Mouse (Mus musculus) ovary, postnatal 36 days (tissue): ENCODE data around the gene Cfap100.

Source experiments
- DNase-seq: peaks from one replicate; pipeline ENCODE4 v3.0.0; 2022; ENCODE audit warnings: low spot score, mixed read lengths

The Cfap100 gene

GRCm38 (mm10) chr6:90428380-90428974 lies at the start of gene Cfap100:
Gene Cfap100, minus strand, starts transcription at chr6:90428797.
- peak; percentile 80 for DNase-seq

DNA sequence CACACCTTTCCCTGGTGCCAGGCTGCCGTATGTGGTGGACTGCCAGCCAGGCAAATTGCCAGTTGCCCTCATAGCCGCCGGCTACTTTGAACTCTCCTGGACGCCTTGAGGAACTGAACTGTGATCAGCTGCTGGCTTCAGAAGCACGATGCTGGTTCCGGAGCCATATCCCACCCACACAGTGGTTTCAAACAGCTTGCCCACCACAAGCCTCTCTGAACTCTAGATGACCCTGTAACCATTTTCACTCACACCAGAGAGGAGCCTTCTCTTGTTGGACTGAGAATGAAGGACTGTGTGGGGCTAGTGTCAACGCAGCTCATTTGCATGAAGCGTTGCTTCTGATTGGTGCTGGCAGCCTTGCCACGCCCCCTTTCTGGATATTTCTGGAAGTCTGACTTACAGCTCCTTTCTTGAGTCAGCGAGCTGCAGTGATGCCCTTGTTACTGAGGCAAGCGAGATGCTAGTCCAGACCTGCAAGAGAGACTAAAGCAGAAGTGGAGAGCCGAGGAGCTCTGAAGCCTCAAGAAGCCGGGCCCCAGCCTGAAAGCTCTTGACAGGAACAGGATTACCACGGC lies 48.4 kb upstream of the Cfap100 start:
- DNase-seq: no peak

DNA sequence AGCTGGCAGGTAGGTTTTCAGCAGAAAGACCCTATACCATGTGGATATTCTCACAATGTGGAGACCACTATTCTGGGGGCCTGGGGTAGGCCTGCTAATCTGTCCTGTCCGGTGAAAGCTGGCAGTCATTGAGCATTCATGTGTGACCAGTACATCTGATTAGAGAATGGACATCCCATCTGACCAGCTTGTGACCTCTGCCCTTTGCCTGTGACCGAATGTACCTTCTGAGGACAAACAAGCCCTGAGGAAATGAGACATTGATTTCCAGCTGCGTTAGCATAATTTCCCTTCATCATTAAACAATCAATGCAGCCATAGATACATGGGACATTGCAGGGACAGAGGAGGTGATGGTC lies 47.2 kb upstream of the Cfap100 start:
- DNase-seq: no peak

DNA sequence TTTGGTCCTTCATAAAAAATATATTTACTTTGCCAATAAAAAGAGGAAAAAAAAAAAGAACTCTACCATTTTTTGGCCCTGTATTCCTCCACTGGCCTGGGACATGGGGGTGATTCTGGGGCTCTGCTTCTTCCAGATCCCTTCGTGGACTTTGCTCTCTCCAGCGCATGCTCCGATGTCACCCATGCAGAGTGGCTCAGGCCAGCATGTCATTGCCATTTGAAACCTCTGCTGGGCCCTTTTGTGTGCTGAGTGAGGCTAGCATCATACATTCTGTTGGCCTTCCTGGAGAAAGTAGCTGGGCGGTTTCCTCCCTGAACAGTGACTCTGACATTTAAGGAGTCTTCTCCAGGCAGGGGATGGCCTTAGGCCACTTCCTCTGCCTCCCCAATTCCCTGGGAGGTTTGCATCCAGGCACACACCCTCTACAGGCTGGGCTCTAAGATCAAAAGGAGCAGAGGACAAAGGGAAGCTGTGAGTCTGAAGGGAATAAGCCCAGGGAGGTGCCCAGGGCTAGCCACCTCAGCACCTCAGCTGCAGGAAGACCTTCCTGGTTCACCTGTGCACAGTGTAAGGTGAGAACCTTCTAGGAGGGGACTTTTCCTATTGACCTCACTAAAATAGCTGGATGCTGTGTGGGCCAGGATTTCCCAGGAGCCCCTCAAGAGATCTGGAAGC lies 46.7 kb upstream of the Cfap100 start:
- DNase-seq: no peak

- DNase-seq: no peak
Measured at GRCm38 (mm10) chr6:90474361-90474750, 45.8 kb upstream of the Cfap100 start.

DNA sequence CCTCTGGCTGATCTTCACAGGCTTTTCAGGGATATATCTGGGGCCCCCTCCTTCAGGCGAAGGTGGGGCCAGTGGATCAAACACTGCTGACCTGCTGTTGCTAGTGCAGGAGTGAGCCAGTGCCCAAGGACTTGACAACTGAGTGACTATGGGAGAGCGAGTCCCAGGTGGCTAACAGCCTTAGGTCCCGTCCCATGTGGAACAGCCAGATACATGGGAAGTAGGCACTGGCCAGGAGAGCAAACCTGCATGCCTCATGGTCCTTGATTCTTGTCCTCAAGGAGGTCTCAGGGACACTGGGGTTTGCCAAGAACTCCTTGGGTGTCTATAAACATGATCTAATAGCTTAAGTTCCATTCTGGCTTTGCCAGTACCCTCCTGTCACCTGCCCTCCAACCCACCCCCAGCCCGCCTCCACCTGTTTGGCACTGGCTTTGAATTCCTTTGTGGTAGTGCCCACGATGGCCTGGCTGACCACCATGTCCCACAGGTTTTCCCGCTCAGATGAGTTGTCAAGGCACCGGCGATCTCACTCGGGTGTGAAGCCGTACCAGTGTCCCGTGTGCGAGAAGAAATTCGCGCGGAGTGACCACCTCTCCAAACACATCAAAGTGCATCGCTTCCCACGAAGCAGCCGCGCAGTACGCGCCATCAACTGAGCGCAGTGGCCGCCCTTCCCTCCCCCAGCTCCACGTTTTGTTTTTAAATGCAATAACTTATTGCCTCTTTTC lies 45.2 kb upstream of the Cfap100 start:
- DNase-seq: no peak

GRCm38 (mm10) chr6:90472697-90473096 lies 44.1 kb upstream of the Cfap100 start:
- no peak for DNase-seq

- no peak for DNase-seq
Measured at GRCm38 (mm10) chr6:90472079-90472478, 43.5 kb upstream of the Cfap100 start.

DNA sequence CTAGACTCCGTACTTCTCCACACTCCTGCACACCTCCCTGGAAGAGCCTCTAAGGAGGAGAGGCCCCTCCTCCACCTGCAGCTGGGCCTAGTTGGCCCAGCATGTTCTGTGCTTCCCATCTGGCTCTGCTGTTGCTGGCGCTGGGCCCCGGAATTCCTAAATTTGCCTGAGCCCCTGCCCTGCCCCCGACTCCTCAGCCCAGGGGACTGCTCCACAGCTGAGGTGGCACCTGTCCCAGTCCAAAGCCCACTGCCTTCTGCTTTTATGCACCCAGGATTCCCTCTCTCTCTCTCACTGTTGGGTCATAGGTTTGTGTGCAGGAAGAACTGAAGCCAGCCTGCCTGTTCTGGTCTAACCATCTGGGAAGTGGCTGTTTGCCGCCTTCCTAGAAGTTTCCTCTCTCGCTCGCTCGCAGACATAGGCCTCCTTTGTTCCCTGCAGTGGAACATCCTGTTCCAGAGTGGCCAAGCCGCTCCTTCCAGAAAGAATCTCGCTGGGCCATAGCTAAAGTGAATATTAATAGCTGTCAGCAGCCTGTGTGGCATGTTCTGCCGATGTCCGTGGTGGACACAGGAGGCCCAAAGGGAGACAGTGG lies 42.4 kb upstream of the Cfap100 start:
- DNase-seq: no peak

DNA sequence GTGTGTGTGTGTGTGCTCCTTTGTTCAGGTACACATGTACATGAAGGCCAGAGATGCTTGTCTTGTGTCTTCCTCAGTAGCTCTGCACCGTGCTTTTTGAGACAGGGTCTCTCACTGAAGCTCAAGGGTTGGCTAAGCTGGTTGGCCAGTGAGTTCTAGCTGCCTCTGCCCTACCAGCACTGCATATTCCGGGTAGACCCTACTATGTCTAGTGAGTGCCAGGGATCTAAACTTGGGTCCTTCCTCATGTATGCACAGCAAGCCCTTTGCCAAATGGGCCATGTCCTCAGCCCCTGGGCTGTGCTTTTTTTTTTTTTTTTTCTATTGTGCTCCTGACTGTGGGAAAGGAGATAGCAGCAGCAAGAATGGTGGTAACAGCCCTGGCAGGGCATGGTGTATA lies 41.7 kb upstream of the Cfap100 start:
- no peak for DNase-seq

- no peak for DNase-seq
Measured at GRCm38 (mm10) chr6:90469041-90469440, 40.4 kb upstream of the Cfap100 start.

DNA sequence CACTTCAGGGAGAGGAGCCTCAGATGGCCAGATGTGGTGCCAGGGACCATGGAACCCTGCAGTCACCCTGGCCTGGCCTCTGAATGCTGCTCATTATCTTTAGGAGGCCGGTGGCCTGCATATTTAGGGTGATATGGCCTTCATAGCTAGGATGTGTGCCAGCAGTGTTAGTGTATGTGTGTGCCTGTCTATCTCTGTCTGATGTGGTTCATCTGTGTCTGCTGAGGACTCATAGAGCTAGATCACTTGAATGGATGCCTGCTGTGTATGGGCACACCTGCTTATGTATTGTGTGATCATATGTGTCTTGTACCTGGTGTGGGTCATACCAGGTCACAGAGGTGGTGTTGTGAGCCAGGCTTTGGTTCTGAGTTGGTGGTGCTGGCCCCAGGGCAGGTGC lies 39.6 kb upstream of the Cfap100 start:
- DNase-seq: no peak

DNA sequence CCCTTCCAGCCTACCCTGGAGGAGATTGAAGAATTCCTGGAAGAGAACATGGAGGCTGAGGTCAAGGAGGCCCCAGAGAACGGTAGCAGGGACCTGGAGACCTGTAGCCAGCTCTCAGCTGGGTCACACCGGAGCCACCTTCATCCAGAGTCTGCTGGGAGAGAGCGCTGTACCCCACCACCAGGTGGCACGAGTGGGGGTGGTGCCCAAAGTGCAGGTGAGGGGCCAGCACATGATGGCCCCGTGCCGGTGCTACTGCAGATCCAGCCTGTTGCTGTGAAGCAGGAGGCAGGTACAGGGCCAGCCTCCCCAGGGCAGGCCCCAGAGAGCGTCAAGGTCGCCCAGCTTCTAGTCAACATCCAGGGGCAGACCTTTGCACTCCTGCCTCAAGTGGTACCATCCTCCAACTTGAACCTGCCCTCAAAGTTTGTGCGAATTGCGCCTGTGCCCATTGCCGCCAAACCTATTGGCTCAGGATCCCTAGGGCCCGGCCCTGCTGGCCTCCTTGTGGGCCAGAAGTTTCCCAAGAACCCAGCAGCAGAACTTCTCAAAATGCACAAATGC lies 38.3 kb upstream of the Cfap100 start:
- DNase-seq: no peak

DNA sequence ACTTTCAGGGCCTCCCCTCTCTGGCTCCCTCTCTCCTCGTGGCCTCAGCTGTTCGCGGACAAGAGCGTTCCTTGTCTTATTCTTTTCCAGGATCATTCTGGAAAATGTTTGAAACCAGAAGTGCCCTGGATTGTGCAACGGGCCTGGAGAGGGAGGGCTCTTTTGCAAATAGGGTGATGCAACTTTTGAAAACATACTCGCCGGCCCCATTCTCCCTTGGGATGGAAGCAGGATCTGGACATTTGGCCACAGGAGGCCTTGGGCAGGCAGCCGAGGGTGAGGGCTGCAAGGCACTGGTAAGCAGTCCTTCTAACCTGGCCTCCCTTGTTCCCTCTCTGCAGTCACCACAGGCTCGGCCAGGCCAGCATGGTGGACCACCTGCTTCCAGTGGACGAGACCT lies 37.5 kb upstream of the Cfap100 start:
- DNase-seq: peak; percentile 62

DNA sequence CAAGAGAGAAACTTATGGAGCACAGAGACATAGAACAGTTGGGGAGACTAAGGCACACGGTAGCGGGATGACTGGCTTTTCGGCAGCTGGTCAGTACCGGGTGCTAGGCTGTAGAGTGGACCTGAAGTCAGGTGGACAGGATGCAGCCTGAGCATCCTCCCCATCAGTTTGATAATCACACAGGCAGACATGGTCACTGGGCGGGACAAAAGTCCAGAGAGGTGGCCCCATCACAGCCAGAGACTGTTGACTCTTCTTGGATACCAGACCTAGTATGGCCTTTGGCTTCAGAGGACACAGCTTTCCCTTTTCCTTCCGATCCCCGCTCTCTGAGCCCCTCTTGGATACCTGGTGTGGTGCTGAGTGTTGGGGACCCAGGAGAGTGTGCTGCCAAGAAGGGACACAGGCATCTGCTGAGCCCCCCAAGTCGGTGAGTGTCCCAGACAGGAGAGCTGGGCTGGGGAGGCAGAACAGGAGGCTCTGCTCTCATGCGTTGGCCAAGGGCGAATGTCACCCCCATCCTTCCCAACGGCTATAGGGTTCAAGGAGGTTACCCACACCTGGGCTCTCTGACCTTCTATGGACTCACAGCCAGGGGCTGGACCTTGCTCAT lies 36.5 kb upstream of the Cfap100 start:
- DNase-seq: no peak

DNA sequence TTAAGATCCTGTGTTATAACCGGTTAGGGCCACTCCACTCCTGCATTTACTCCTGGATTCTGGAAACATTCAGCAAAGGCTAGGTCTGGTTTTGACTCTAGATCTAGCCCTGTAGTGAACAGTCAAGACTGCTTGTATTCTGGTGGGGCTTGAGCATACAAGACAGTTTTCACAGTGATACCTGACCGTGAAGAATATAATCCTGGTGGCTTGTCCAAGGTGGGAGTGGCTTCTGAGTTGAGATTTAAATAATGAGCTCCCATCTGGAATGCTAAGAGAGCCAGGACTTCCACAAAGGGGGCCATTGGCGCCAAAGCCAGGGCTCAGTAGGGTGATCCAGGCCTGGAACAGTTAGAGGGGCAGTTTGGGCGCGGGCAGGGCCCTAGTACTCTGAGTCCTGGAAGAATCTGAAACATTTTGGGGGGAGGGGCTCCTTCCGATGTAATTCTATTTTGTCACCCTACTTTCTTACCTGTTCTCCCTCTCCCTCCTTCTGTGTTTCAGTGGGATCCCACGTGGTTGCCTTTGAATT lies 35.4 kb upstream of the Cfap100 start:
- no peak for DNase-seq

DNA sequence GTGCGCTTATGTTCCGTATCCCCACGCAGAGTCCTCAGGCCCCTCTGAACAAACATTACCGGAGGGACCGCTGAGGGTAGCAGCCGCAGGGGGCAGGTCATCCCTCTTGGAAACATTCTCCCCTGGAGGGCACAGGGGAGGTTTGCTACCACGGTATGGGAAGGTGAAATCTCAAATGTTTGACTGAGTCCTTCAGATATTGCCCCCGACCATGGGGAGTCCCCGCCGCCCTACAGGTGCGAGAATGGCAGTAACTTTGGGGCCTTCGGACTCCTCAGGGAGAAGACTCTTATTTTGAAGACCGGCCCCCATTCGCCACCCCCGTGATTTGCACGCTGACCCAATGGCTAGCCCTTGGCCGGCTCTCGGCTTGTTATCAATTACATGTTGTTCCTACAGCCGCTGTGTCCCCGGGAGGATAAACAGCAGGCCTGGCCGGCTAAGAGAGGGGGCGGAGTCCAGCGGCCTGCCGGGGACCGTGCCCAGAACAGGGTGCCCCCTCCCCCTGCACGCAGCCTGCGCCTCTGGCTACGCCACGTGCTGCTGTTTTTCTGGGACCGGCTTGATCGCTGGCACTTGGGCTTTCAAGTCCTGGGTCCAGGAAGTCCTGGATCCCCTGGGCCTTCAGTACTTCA lies 34.7 kb upstream of the Cfap100 start:
- DNase-seq: peak; percentile 92

DNA sequence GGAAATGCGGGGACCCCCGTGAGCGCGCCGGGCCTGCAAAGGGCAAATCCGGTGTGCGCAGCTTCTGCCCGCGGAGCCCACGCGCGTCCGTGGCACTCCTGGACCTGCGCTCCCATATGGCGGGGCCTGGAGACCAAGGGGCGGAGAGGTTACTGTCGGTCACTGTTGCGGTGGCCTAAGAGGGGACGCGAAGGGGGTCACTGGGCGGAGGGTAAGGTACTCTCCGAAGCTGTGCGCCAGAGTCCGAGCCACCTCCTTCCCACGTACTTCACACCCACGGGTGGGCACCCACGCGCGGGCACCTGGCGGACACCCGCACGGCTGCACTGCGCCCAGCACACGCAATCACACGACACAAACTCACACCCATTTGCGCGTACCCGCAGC lies 34.2 kb upstream of the Cfap100 start:
- DNase-seq: peak; percentile 37

GRCm38 (mm10) chr6:90462181-90462706 lies 33.6 kb upstream of the Cfap100 start, which contains the start of gene Klf15:
Gene Klf15, plus strand, starts transcription at chr6:90462576.
- peak; percentile 84 for DNase-seq

DNA sequence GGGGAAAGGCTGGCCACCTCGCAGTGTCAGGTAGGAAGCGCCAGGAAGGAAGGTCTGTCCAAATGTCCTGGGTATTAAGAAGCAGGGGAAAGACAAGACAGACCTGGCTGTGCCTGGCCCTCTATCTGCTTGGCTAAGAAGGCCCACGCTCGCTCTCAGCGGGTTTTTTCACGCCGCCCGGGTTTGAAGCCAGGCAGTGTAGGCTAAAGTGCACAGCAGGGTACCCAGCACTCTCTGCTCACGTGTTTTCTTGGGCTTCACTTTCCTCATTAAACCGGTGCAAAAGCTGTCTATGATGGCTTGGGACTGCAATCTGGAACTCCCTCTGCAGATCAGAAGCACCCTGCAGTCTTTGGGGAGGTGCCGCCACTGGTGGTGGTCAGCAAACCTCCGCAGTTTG lies 33.2 kb upstream of the Cfap100 start:
- no peak for DNase-seq

GRCm38 (mm10) chr6:90461181-90461580 lies 32.6 kb upstream of the Cfap100 start:
- DNase-seq: no peak
